Mouse (Mus musculus) forebrain, embryonic 13.5 days (tissue): ENCODE results near the gene Kcnj6. TPM values are rescaled to one million over a fixed set of nuclear protein-coding genes. Genes with fewer than 3 reads are reported as not detected.

ENCODE experiments used
- ATAC-seq: fragments of 200-750 bp; cut with Nextera tagmentation; 2 replicates; pipeline ENCODE4 v1.8.0; 2017
- H3K27ac ChIP-seq: fragments of 300-500 bp; sonication (generic); 2 replicates; pipeline ENCODE4 v1.5.1; 2015; ENCODE audit warnings: inconsistent platforms, mild to moderate bottlenecking, moderate library complexity
- H3K27me3 ChIP-seq: fragments of 300-500 bp; sonication (generic); 2 replicates; pipeline ENCODE4 v1.6.1; 2015; ENCODE audit warnings: mild to moderate bottlenecking, inconsistent platforms
- H3K36me3 ChIP-seq: fragments of 300-500 bp; sonication (generic); 2 replicates; pipeline ENCODE4 v1.6.1; 2015; ENCODE audit warnings: mild to moderate bottlenecking, inconsistent platforms; ENCODE audit not compliant: poor library complexity, severe bottlenecking
- H3K4me1 ChIP-seq: fragments of 300-500 bp; sonication (generic); 2 replicates; pipeline ENCODE4 v1.6.1; 2015; ENCODE audit warnings: inconsistent platforms
- H3K4me2 ChIP-seq: fragments of 300-500 bp; sonication (generic); 2 replicates; pipeline ENCODE4 v1.6.1; 2015; ENCODE audit warnings: inconsistent platforms, mild to moderate bottlenecking, moderate library complexity
- H3K4me3 ChIP-seq: fragments of 300-500 bp; sonication (generic); 2 replicates; pipeline ENCODE4 v1.5.1; 2015; ENCODE audit warnings: mild to moderate bottlenecking, inconsistent platforms
- H3K9ac ChIP-seq: fragments of 300-500 bp; sonication (generic); 2 replicates; pipeline ENCODE4 v1.6.1; 2015; ENCODE audit warnings: mild to moderate bottlenecking, inconsistent platforms
- H3K9me3 ChIP-seq: fragments of 300-500 bp; sonication (generic); replicated peaks from 2 replicates; pipeline ENCODE4 v1.6.1; 2016; ENCODE audit warnings: inconsistent platforms
- WGBS: fragments of 180-500 bp; shearing (Covaris S2); methylation state at CpG from one replicate; pipeline ENCODE4 v1.1.7; 2015; 5-methylcytosine and 5-hydroxymethylcytosine counted together
- polyA plus RNA-seq: library from polyadenylated mRNA; unstranded; fragments of >200 nt; fragmentation: Nextera tagmentation; extraction: Ambion mirVana; gene quantifications from 2 replicates; pipeline ENCODE4 v1.2.1, GENCODE M21; 2015

Kcnj6 gene
- 0.75 and 0.97 TPM in 2 replicates for polyA plus RNA-seq

- no peaks in the 10 kb centered on the region for H3K9me3 ChIP-seq
- no peak within 1 kb of the TSS for H3K27ac ChIP-seq
- H3K4me3 ChIP-seq: peak within 1 kb of the TSS; percentile 48
- peak within 1 kb of the TSS; percentile 60 for H3K9ac ChIP-seq
- peak within 1 kb of the TSS; percentile 88 for H3K4me2 ChIP-seq
- WGBS: under 1% methylated on average over 43 of the region's 43 CpGs
- peaks cover 35% of the 10 kb centered on the region for H3K4me1 ChIP-seq
- H3K27me3 ChIP-seq: peaks cover 48% of the 10 kb centered on the region
- H3K36me3 ChIP-seq: no peaks in the 10 kb centered on the region
- peak; percentile 91 for ATAC-seq
Observed at GRCm38 (mm10) chr16:94997340-94997849, at the start of gene Kcnj6. Gene Kcnj6, minus strand, starts transcription at chr16:94997701.

GRCm38 (mm10) chr16:95009937-95010336 is 12.4 kb upstream of the Kcnj6 start:
- Histone ChIP-seq H3K9ac (no peak overlapping the region), H3K4me3 (no peak overlapping the region), H3K9me3 (no peaks in the 10 kb centered on the region), H3K4me2 (no peak overlapping the region), H3K27me3 (no peaks in the 10 kb centered on the region), H3K4me1 (no peaks in the 10 kb centered on the region), H3K27ac (no peak overlapping the region), H3K36me3 (no peaks in the 10 kb centered on the region)
- no peak for ATAC-seq
- WGBS: 90% methylated on average over 3 of the region's 3 CpGs

- Histone ChIP-seq H3K36me3 (no peaks in the 10 kb centered on the region), H3K27me3 (no peaks in the 10 kb centered on the region), H3K4me3 (no peak overlapping the region), H3K4me1 (peaks cover 4% of the 10 kb centered on the region), H3K9ac (no peak overlapping the region), H3K27ac (no peak overlapping the region), H3K9me3 (no peaks in the 10 kb centered on the region), H3K4me2 (no peak overlapping the region)
- 32% methylated on average over 8 of the region's 8 CpGs for WGBS
- no peak for ATAC-seq
Observed at GRCm38 (mm10) chr16:95004599-95004998, 7.1 kb upstream of the Kcnj6 start.

- 55% methylated on average over 5 of the region's 5 CpGs for WGBS
- no peak for ATAC-seq
- no peak overlapping the region; the same call in 1 of the 2 replicates for H3K27ac ChIP-seq
Observed at GRCm38 (mm10) chr16:94999551-94999950, 2.0 kb upstream of the Kcnj6 start.

GRCm38 (mm10) chr16:94999019-94999418 is 1.5 kb upstream of the Kcnj6 start:
- H3K27ac ChIP-seq: no peak overlapping the region; the same call in 1 of the 2 replicates
- H3K4me2 ChIP-seq: no peak overlapping the region
- H3K9me3 ChIP-seq: no peaks in the 10 kb centered on the region
- H3K27me3 ChIP-seq: peaks cover 48% of the 10 kb centered on the region
- ATAC-seq: no peak
- H3K36me3 ChIP-seq: no peaks in the 10 kb centered on the region
- H3K4me3 ChIP-seq: no peak overlapping the region
- H3K4me1 ChIP-seq: peaks cover 35% of the 10 kb centered on the region
- H3K9ac ChIP-seq: no peak overlapping the region
- WGBS: 11% methylated on average over 3 of the region's 3 CpGs

More at GRCm38 (mm10) chr16:94999551-94999950, 2.0 kb upstream of the Kcnj6 start:
- peaks cover 35% of the 10 kb centered on the region for H3K4me1 ChIP-seq
- H3K9me3 ChIP-seq: no peaks in the 10 kb centered on the region
- H3K27me3 ChIP-seq: peaks cover 43% of the 10 kb centered on the region
- H3K9ac ChIP-seq: no peak overlapping the region
- no peak overlapping the region for H3K4me3 ChIP-seq
- no peaks in the 10 kb centered on the region for H3K36me3 ChIP-seq
- no peak overlapping the region for H3K4me2 ChIP-seq

GRCm38 (mm10) chr16:94996791-94997281 is 665 bp downstream of the Kcnj6 start:
- Histone ChIP-seq H3K27ac (no peak overlapping the region), H3K9ac (peak overlapping the region; percentile 60)

GRCm38 (mm10) chr16:94995542-94996131 is 1.9 kb downstream of the Kcnj6 start:
- Histone ChIP-seq H3K4me1 (peaks cover 35% of the 10 kb centered on the region), H3K27me3 (peaks cover 51% of the 10 kb centered on the region), H3K4me2 (peak overlapping the region; percentile 88), H3K9me3 (no peaks in the 10 kb centered on the region), H3K9ac (no peak overlapping the region), H3K27ac (no peak overlapping the region), H3K4me3 (peak overlapping the region; percentile 48; the same call in 1 of the 2 replicates), H3K36me3 (no peaks in the 10 kb centered on the region)
- WGBS: 9% methylated on average over 13 of the region's 13 CpGs
- no peak for ATAC-seq

More at GRCm38 (mm10) chr16:94996791-94997281, 665 bp downstream of the Kcnj6 start:
- H3K4me1 ChIP-seq: peaks cover 35% of the 10 kb centered on the region
- H3K4me2 ChIP-seq: peak overlapping the region; percentile 88
- no peaks in the 10 kb centered on the region for H3K9me3 ChIP-seq
- peaks cover 48% of the 10 kb centered on the region for H3K27me3 ChIP-seq
- ATAC-seq: peak; percentile 36
- peak overlapping the region; percentile 48 for H3K4me3 ChIP-seq
- WGBS: 9% methylated on average over 16 of the region's 16 CpGs
- no peaks in the 10 kb centered on the region for H3K36me3 ChIP-seq

GRCm38 (mm10) chr16:94994924-94995323 is 2.6 kb downstream of the Kcnj6 start:
- Histone ChIP-seq H3K4me3 (no peak overlapping the region), H3K36me3 (no peaks in the 10 kb centered on the region), H3K4me1 (peaks cover 34% of the 10 kb centered on the region), H3K9me3 (no peaks in the 10 kb centered on the region), H3K27me3 (peaks cover 51% of the 10 kb centered on the region), H3K27ac (no peak overlapping the region), H3K9ac (no peak overlapping the region), H3K4me2 (no peak overlapping the region)
- ATAC-seq: no peak
- 69% methylated on average over 4 of the region's 4 CpGs for WGBS

GRCm38 (mm10) chr16:94994148-94994547 is 3.4 kb downstream of the Kcnj6 start:
- Histone ChIP-seq H3K9ac (no peak overlapping the region), H3K4me2 (no peak overlapping the region), H3K27ac (no peak overlapping the region), H3K4me1 (peaks cover 26% of the 10 kb centered on the region), H3K27me3 (peaks cover 51% of the 10 kb centered on the region), H3K36me3 (no peaks in the 10 kb centered on the region), H3K4me3 (no peak overlapping the region), H3K9me3 (no peaks in the 10 kb centered on the region)
- no peak for ATAC-seq
- WGBS: 77% methylated on average over 3 of the region's 3 CpGs

- Histone ChIP-seq H3K4me3 (no peak overlapping the region), H3K9me3 (no peaks in the 10 kb centered on the region), H3K27me3 (peaks cover 14% of the 10 kb centered on the region), H3K36me3 (no peaks in the 10 kb centered on the region), H3K27ac (no peak overlapping the region), H3K4me1 (no peaks in the 10 kb centered on the region; the same call in 1 of the 2 replicates), H3K9ac (no peak overlapping the region), H3K4me2 (no peak overlapping the region)
- 79% methylated on average over 2 of the region's 2 CpGs for WGBS
- no peak for ATAC-seq
Observed at GRCm38 (mm10) chr16:94990114-94990513, 7.4 kb downstream of the Kcnj6 start.

- no peak overlapping the region for H3K9ac ChIP-seq
- H3K4me1 ChIP-seq: no peaks in the 10 kb centered on the region; the same call in 1 of the 2 replicates
- H3K27ac ChIP-seq: no peak overlapping the region
- no peaks in the 10 kb centered on the region for H3K9me3 ChIP-seq
- no peak for ATAC-seq
- H3K4me2 ChIP-seq: no peak overlapping the region
- 0 out of 2 replicates have a peak, but pooled peaks cover 2% of the 10 kb centered on the region for H3K27me3 ChIP-seq
- WGBS: 45% methylated on average over 9 of the region's 9 CpGs
- no peaks in the 10 kb centered on the region for H3K36me3 ChIP-seq
- no peak overlapping the region for H3K4me3 ChIP-seq
Observed at GRCm38 (mm10) chr16:94986731-94987130, 10.8 kb downstream of the Kcnj6 start.

GRCm38 (mm10) chr16:94984263-94984662 is 13.2 kb downstream of the Kcnj6 start:
- H3K27me3 ChIP-seq: no peaks in the 10 kb centered on the region
- no peak overlapping the region for H3K9ac ChIP-seq
- H3K9me3 ChIP-seq: no peaks in the 10 kb centered on the region
- peaks cover 5% of the 10 kb centered on the region; the same call in 1 of the 2 replicates for H3K4me1 ChIP-seq
- 93% methylated on average over 3 of the region's 3 CpGs for WGBS
- H3K27ac ChIP-seq: no peak overlapping the region
- H3K36me3 ChIP-seq: no peaks in the 10 kb centered on the region
- no peak overlapping the region for H3K4me3 ChIP-seq
- ATAC-seq: no peak
- H3K4me2 ChIP-seq: no peak overlapping the region
